Mouse (Mus musculus) ES-E14 (cell line): ENCODE data around the gene Ppm1d. TPM values are rescaled to one million over a fixed set of nuclear protein-coding genes. Genes with fewer than 3 reads are reported as not detected.

Experiments used
- DNase-seq: peaks from one replicate; pipeline ENCODE4 v3.0.0-alpha.2; 2013; ENCODE audit warnings: low read depth, low spot score
- H3K27ac ChIP-seq: 2 replicates; pipeline ENCODE4 v1.5.1; 2012; ENCODE audit warnings: low read depth, mild to moderate bottlenecking, low read length, moderate library complexity, mixed read lengths; ENCODE audit not compliant: poor library complexity, insufficient read depth, severe bottlenecking
- H3K36me3 ChIP-seq: 2 replicates; pipeline ENCODE4 v1.6.1; 2012; ENCODE audit warnings: mild to moderate bottlenecking, low read length, moderate library complexity, mixed read lengths; ENCODE audit not compliant: control insufficient read depth, poor library complexity, insufficient read depth, severe bottlenecking
- H3K4me1 ChIP-seq, 2 experiments: fragments of 150-350 bp in 1 of 2; sonication (generic) in 1 of 2; 2 replicates each; pipeline ENCODE4 v1.6.1; 2012; ENCODE audit warnings: low read length in 2 of 2, mild to moderate bottlenecking in 1 of 2, mixed read lengths in 1 of 2; ENCODE audit not compliant: control insufficient read depth in 2 of 2, insufficient read depth in 2 of 2, poor library complexity in 1 of 2
- H3K4me3 ChIP-seq, 2 experiments: fragments of 150-350 bp in 1 of 2; sonication (generic) in 1 of 2; 2 replicates each; pipeline ENCODE4 v1.5.1; 2012; ENCODE audit warnings: low read length in 2 of 2, low read depth in 1 of 2, mild to moderate bottlenecking in 1 of 2, mixed read lengths in 1 of 2; ENCODE audit not compliant: insufficient read depth in 1 of 2, poor library complexity in 1 of 2, severe bottlenecking in 1 of 2
- H3K9ac ChIP-seq: 2 replicates; pipeline ENCODE4 v1.6.1; 2012; ENCODE audit warnings: low read depth, mild to moderate bottlenecking, low read length, mixed read lengths; ENCODE audit not compliant: poor library complexity, insufficient read depth, severe bottlenecking
- H3K9me3 ChIP-seq: fragments of 150-350 bp; sonication (generic); 2 replicates; pipeline ENCODE4 v1.6.1; 2012; ENCODE audit warnings: low read depth, mild to moderate bottlenecking, low read length; ENCODE audit not compliant: control insufficient read depth, insufficient read depth
- CHD2 ChIP-seq: IDR thresholded peaks from 2 replicates; pipeline ENCODE4 v1.6.1; 2014; ENCODE audit warnings: mild to moderate bottlenecking, low read depth, low read length, inconsistent platforms
- HCFC1 ChIP-seq: IDR thresholded peaks from 2 replicates; pipeline ENCODE4 v1.6.1; 2012; ENCODE audit warnings: low read length, inconsistent platforms, borderline replicate concordance; ENCODE audit not compliant: insufficient read depth
- MAFK ChIP-seq: IDR thresholded peaks from 2 replicates; pipeline ENCODE4 v1.6.1; 2014; ENCODE audit warnings: mild to moderate bottlenecking, low read depth, low read length, inconsistent platforms; ENCODE audit not compliant: insufficient read depth
- ZC3H11A ChIP-seq: IDR thresholded peaks from 2 replicates; pipeline ENCODE4 v1.6.1; 2012; ENCODE audit warnings: low read depth, mild to moderate bottlenecking, inconsistent platforms, low read length, borderline replicate concordance
- ZNF384 ChIP-seq: IDR thresholded peaks from 2 replicates; pipeline ENCODE4 v1.6.1; 2012; ENCODE audit warnings: low read depth, low read length, inconsistent platforms
- in situ Hi-C, 2 experiments: fragments of 600-800 bp; cut with MboI; formaldehyde crosslinking; loops; one replicate each; pipeline ENCODE4 v1.15.1; 2025; ENCODE audit warnings: low sequenced_read_pairs in 2 of 2, inconsistent platforms in 1 of 2; ENCODE audit not compliant: unreplicated experiment in 2 of 2
- total RNA-seq: library from RNA; depleted of rRNA; stranded (reverse); fragments of 300-350 nt; gene quantifications from 2 replicates; pipeline ENCODE4 v1.2.3, GENCODE M21; 2012

The Ppm1d gene
- total RNA-seq, 1 experiment, result 18.2 TPM

DNA sequence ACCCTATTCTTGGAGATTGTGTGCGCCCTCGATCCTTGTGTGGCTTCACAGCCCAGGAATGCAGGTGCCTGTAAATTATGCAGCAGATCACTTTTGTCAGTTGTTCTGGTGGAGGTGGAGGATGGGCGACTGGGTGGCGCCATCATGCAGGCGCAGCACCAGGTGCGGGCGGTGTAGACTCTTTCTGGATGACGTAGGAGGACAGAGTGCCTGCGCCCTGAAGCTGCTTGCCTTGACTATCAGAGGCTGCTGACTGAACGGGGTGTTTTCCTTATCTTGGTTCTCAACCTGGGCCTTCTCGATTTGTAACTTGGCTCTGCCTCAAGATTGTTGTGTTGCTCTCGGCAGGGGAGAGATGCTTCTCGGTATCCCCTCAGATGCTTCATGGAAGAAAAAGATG is 13.1 kb upstream of the Ppm1d start:
- Histone ChIP-seq H3K36me3 (no peaks in the 10 kb centered on the region), H3K4me1 (peaks cover 0 to 3% of the 10 kb centered on the region in 2 experiments; a peak in 1 of 4 replicates), H3K9ac (no peak overlapping the region), H3K4me3 (no peak overlapping the region), H3K27ac (no peak overlapping the region), H3K9me3 (peaks cover 10% of the 10 kb centered on the region)
- TF ChIP-seq MAFK, result no peak
- in situ Hi-C loops, result no loop called here
- no peak for DNase-seq

DNA sequence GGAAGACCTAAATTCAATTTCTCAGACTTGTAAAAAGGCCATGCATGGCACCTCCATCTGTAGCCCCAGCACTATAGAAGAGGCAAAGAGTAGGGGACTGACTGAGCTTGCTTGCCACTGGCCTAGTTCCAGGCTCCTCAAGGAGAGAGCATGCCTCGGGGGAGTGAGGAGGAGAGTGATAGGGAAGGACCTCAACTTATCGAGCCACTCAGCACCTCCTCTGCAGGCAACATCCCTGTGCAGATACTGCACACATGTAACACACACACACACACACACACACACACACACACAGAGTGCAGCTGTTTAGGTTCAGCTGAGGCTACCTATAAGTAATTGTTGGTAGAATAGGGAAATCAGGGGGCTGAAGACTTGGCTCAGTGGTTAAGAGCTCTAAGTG is 11.2 kb upstream of the Ppm1d start:
- H3K9ac ChIP-seq, result no peak overlapping the region
- no peak for DNase-seq
- in situ Hi-C loops, result no loop called here

GRCm38 (mm10) chr11:85301161-85301560 is 9.9 kb upstream of the Ppm1d start:
- DNase-seq, result no peak
- no peak overlapping the region for H3K27ac ChIP-seq
- TF ChIP-seq ZC3H11A, result no peak
- no peak for TF ChIP-seq MAFK
- TF ChIP-seq CHD2, result no peak
- no peak for TF ChIP-seq ZNF384
- TF ChIP-seq HCFC1, result no peak
- H3K36me3 ChIP-seq, result no peaks in the 10 kb centered on the region
- in situ Hi-C loops, result no loop called here
- no peak overlapping the region for H3K9ac ChIP-seq
- no peaks in the 10 kb centered on the region for H3K9me3 ChIP-seq
- H3K4me1 ChIP-seq, result peaks cover 0 to 3% of the 10 kb centered on the region in 2 experiments; a peak in 1 of 4 replicates
- no peak overlapping the region for H3K4me3 ChIP-seq

More for the DNA sequence above, 11.2 kb upstream of the Ppm1d start:
- TF ChIP-seq MAFK (no peak), ZC3H11A (no peak), ZNF384 (no peak), CHD2 (no peak)
- Histone ChIP-seq H3K4me1 (peaks cover 0 to 3% of the 10 kb centered on the region in 2 experiments; a peak in 1 of 4 replicates), H3K36me3 (no peaks in the 10 kb centered on the region), H3K9me3 (no peaks in the 10 kb centered on the region), H3K4me3 (no peak overlapping the region), H3K27ac (no peak overlapping the region)

- in situ Hi-C loops, result no loop called here
- Histone ChIP-seq H3K4me3 (no peak overlapping the region), H3K36me3 (no peaks in the 10 kb centered on the region), H3K9ac (no peak overlapping the region), H3K4me1 (peaks cover 0 to 3% of the 10 kb centered on the region in 2 experiments; a peak in 1 of 4 replicates), H3K9me3 (no peaks in the 10 kb centered on the region), H3K27ac (no peak overlapping the region)
- TF ChIP-seq MAFK (no peak), ZC3H11A (no peak), ZNF384 (no peak), HCFC1 (no peak), CHD2 (no peak)
- DNase-seq, result no peak
Measured at GRCm38 (mm10) chr11:85301836-85302235, 9.2 kb upstream of the Ppm1d start.

DNA sequence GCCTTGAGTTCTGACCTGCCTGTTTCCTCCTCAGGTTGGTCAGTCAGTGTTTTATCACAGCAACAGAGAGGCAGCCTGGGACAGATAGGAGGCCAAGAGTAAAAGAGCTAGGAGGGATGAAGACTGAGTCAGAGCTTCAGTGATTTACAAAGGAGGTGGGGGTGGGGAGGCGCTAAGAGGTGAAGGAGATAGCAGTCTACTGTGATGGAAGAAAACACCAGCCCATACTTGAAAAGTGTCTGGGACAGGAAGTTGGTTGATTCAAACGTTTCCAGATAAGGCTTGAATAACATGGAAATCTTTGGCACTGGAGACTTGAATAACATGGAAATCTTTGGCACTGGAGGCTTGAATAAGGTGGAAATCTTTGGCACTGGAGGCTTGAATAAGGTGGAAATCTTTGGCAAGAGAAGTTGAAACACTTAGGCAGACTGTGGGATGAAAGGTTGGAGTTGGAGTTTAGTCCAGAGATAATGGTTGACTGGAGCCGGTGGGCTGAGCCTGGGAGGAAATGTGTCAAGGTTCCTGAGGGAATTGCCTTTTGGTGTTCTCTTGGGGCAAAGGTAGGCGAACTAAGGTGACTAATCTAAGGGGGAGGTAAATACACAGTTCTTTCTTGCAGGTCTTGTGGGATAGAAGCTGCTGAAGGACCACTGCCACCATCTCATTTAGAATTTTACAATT is 4.3 kb upstream of the Ppm1d start:
- in situ Hi-C loops, result no loop called here
- Histone ChIP-seq H3K36me3 (no peaks in the 10 kb centered on the region), H3K4me3 (no peak overlapping the region), H3K27ac (no peak overlapping the region), H3K4me1 (peaks cover 0 to 3% of the 10 kb centered on the region in 2 experiments; a peak in 1 of 4 replicates), H3K9ac (no peak overlapping the region), H3K9me3 (no peaks in the 10 kb centered on the region)
- DNase-seq, result no peak
- no peak for TF ChIP-seq ZNF384
